Mouse (Mus musculus) megakaryocyte, adult 5-6 weeks (primary cell): Measurements from ENCODE around the gene Treh. TPM values are rescaled to one million over a fixed set of nuclear protein-coding genes. Genes with fewer than 3 reads are reported as not detected.

Source experiments
- ATAC-seq: 2 replicates; pipeline ENCODE4 v1.8.0; 2016; ENCODE audit warnings: mild to moderate bottlenecking, inconsistent platforms; ENCODE audit not compliant: poor library complexity, severe bottlenecking
- total RNA-seq, 2 experiments: library from RNA; stranded (forward) in 1 of 2; stranded (reverse) in 1 of 2; fragments of 153-499, 151-499 nt in 1 of 2; fragments of 221-1000, 200-1000 nt in 1 of 2; gene quantifications; 2 replicates each; pipeline versions ENCODE4 v1.2.3 to v1.2.4; 2015 to 2017

Treh gene
- total RNA-seq, 2 experiments from 2014 or later = not detected

DNA sequence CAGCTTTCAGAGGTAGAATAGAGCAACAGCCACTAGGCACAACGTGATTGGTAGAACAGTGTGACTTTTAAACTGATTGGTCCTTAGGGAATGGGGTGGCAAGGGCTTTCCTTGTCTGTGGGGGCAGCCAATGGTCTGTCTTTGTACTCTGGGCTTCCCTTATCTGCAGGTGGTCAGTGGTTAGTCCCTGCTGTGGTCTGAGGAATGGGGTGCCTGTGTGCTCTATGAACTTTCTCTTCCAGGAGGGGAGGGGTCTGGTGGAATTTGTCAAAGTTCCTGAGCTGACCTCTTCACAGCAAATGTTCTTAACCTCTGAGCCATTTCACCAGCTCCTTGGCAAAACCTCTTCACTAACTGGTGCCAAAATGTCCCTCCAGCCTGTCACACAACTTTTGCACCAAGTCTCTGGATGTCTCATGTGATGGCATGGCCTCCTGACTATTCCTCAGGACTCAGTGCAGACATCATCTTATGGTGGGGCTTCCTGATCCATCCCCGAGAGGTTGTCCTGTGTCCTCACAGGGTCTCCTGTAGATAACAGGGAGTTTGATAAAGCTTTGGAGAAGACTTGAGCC is 655 bp upstream of the Treh start:
- ATAC-seq = no peak

DNA sequence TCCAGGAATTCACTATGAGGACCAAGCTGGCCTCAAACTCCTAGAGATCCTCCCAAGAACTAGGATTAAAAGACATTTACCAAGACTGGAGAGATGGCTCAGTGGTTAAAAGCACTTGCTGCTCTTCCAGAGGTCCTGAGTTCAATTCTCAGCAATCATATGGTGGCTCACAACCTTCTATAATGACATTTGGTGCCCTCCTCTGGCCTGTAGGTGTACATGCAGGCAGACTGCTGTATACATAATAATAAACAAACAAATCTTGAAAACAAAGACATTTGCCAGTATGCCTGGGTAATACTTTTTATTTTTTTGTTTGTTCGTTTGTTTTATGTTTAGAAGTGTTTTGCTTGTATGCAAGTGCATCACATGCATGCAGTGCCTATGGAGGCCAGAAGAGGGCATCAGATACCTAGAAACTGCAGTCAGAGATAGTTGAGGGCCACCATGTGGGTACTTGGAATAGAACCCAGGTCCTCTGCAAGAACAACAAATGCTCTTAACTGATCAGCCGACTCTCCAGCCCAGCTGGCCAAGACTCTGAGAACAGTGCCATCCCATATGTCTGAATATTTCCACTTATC is 5.3 kb downstream of the Treh start:
- ATAC-seq = no peak

DNA sequence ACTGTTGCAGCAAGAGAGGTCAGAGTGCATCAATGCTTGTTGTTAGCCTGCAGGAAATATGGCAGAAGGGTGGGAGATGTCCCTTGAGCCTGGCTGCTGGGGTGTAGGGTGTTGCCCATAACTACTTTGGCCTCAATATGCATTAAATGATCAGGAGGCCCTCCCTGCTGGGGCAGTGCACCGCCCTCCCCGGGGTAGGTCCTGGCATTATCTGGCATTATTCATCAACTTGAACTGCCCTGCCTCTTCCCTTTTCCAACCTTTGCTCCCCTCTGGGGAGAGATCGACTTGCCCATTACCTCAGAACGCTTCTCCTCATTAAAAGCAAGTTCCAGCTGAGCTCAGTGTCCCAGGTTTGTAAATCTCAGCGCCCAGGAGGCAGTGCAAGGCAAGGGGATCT is 6.5 kb downstream of the Treh start:
- no peak for ATAC-seq

DNA sequence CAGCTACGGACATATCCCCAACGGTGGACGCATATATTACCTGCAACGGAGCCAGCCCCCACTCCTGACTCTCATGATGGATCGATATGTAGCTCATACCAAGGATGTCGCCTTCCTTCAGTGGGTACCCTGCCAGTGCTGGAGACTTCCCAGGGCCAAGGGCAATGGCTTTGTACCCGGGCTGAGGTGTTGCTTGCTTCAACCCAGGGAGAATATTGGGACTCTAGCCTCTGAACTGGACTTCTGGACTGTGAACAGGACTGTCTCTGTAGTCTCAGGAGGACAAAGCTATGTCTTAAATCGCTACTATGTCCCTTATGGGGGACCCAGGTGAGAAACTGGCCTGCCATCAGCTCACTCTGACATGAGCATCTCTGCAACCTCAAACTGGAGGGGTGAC is 10.0 kb downstream of the Treh start:
- ATAC-seq = no peak

DNA sequence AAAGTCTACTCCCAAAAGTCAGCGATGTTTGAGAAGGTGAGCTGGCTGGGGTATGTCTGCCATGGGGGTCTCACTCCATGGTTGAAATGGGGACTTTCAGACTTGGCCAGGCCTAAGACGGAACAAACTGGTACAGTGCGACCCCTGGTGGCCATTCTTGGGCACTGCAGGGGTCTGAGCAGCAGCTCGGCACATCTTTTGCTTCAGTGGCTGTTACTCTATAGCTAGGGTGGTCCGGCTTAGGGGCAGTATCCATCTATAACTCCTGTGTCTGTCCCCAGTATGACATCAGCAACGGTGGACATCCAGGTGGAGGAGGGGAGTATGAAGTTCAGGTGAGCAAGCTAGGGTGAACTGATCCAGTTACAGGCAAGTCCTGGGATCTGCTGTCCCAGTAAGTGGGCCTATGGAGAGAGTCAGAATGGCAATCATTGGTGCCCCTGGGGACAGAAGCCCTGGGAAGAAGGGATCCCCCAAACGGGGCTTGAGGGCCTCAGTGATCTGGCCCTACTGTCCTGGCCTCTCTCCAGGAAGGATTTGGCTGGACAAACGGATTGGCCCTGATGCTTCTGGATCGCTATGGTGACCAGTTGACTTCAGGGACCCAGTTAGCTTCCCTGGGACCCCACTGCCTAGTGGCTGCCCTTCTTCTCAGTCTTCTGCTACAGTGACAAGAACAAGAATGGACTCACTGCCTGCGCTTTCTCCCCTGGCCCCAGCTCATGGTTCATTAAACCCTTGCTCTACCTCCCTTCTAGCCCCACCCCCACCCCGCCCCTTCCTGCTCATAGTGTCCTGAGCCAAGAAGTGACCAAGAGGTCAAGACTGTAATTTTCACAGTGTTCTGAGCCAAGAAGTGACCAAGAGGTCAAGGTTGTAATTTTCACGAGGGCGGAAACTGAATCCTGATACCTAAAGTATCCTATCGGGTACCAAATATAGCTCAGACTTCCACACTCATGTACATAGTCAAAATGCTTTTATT is 12.6 kb downstream of the Treh start:
- ATAC-seq = peak; percentile 80

DNA sequence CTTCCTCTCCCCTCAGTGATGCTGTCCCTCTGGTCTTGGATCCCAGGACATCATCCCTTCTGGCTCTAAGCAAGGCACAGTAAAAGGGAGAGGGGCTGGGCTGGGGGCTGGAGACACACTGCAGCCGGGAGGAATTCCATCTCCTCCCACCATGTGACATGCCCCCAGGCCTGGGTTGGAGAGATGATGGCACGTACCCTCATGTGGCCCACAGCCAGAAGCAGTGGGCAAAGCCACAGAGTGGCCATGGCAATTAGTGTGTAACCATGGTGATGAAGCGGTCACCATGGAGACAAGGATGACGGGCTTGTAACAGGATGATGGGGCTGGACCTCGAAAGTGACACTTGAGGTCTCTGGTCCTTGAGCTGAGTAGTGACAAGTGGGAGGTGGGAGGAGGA is 13.6 kb downstream of the Treh start:
- ATAC-seq = no peak

DNA sequence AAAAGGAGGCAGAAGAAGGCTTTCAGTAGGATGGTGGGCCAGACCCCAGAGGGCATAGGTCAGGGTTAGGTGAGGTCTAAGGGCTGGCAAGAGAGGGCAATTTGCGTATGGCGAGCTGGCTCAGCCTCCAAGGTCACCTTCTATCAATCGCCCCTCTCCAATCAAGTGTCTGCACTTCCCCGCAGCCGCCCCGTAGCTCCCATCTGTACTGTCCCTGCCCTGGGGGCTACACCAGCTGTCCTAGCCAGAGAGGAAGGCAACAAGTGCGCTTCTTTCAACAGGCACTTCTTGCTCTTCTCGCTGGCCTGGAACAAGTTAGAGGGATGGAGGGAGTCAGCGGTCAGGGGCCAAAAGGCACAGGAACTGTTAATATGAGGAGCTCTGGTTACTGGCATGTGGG is 15.0 kb downstream of the Treh start:
- ATAC-seq = no peak

DNA sequence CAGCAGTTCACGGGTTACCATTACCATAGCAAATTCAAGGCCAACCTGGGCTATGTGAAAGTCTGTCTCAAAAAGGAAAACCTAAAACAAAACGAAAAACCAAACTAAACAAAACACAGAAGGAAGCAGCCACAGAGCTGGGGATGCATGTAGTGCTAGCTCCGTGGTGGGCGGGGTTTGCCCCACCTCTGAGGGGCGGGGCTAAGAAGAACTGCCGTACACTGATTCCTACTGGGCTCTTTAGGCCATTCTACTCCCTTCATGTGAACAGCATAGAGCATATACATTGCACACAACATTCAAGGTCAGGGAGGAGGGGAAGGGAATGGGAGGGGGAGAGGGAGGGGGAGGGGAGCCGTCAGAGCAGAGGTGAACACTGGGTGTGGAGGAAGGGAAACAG is 17.6 kb downstream of the Treh start:
- ATAC-seq = no peak

DNA sequence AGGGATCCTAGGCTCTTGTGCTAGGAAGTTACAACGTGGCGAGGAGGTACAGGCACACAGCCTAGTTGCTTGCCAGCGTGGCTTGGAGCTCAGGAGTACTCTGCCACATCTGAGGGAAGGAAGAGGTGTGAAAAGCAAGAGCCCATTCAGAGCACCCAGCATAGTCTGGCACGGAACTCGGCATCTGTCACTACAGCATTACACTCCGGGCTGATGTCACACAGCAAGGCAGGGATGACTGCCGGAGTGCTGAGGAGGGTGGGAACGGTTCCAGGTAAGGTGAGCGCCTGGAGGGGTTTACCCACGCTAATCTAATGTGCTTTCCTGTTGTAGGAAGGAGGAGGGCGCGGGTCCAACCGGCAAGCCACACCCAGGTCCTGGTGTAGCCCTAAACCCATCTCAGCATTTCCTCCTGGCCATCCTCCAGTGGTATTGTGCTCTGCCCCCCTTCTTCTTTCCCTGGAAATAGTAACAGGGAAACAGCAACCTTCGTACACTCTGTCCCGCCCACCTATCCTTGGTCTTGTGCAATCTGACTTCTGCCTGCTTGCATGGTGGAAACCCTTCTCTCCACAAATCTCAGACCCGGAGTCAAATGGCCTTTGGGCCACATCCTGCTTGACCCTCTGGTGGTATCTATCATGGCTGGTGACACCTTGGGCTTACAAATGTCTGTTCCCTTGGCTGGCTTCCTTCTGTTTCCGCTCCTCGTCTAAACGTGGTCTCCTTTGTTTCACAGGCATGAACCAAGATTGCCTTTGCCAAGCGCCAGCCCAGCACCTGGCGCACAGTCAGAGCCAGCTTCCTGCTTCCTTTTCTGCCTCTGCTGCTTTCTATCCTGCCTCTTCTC is 18.9 kb downstream of the Treh start:
- no peak for ATAC-seq

DNA sequence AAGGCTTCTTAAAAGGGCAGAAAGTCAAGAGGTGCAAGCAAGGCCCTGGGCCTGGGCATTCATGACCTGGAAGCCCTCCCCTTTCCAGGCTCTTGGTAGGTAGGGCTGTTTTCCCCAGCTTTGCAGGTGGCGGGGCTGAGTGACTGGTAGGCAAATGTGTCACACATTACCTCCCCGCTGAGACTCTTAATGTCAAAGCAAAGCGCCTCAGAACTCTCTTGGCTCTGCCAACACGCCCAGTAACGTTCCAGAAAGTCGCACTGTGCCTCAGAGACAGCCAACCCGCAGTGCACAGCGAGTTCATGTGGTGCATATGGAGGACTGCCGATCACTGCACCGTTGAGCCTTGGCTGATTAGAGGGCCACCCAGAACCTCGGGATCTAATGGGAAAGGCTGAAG is 20.0 kb downstream of the Treh start:
- ATAC-seq = no peak

DNA sequence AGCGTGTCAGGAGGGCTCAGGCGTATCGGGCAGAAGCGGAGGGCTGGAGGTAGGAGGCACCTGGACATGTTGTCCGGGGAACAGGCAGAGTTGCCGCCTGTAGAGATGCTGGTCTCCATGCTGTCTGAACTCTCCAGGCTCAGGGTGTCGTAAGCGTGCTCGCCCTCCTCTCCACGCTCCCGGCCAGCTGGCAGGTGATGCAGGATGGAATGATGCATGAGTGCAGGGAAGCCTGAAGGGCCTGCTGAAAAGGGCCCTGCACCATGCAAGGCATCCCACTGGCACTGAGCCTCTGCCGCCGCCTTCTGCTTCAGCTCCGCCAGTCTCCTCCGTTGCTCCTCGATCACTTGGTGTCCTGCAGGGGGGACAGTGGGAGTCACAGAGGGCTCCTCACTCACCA is 24.8 kb downstream of the Treh start:
- no peak for ATAC-seq

DNA sequence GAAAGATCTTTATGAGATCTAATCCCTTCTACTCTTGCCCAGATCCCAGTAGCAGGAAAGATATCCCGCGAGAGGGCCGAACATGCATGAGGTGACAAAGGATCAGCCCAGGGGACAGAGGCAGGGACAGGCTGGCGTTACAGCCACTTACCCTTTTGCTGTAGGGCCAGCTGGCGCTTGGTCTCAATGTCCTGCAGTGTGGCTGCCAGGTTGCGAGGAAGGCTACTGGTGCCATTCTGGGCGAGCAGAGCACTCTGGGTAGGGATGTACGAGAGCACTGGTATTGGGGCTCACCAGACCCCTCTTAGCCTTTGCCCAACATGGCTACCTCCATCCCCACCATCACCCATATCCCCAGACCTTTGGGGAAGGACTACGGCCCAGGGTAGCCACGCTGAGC is 26.2 kb downstream of the Treh start:
- no peak for ATAC-seq

DNA sequence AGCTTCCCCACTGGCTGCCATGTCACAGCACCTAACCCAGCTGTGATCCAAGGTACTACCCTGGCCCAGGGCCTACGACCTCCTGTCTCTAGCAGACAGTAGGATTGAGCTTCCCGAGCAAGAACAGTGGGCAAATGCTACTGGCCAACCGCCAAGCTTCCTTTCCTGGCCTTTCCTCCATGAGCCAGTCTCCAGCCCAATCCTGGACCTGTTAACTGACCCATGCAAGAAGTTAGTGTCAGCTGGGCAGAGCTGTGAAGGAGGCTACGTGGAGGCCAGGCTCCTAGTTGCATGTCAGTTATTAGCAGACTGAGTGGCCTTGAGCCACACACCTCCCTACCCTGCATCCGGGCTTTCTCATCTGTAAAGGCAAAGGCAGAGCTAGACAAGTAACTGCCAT is 26.7 kb downstream of the Treh start:
- no peak for ATAC-seq

DNA sequence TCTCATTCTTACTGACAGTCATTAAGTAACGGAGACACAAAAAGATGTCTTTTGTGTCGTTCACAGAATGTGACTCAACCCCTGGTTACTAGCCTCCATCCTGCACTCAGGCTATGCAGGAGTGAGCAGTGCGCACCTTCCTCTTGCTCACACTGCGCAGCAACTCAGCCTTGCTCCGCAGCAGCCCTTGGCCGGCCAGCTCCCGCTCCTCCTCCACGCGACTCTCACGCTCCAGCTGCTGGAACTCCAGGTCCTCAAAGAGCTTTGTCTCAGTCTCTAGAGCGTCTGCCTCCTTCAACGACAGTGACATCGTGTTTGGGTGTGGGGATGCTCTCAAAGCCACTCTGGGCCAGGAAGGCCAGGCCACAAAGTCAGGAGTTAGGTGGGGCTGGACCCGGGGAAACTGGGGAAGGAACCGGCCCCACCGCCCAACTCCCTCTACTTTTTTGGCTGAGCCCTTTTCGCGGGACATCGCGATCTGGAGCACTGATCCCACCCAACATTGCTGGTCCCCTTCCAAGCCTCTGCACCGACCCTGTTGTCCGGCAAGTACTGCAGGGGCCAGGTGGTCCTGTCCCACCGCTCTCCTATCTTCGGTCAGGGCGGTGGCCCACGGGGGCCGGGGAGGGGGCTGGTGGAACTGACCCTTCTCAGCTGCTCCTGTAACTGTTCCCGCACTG is 34.9 kb downstream of the Treh start:
- no peak for ATAC-seq

DNA sequence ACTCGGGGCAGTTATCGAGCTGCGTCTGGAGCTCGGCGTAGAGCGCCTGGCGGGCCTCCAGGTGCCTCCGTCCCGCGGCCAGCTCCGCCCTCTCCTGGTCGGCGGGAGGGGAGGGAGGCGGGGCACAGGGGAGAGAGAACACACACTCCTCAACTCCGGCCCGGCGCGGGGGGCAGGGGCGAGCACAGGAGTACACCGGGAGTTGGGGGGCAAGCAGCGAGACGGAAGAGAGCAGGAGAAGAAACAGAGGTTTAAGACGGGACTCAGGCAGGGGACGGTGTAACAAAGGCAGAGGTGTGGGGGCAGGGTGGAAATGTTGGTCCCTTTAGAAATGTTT is 35.4 kb downstream of the Treh start:
- ATAC-seq = peak; percentile 54

DNA sequence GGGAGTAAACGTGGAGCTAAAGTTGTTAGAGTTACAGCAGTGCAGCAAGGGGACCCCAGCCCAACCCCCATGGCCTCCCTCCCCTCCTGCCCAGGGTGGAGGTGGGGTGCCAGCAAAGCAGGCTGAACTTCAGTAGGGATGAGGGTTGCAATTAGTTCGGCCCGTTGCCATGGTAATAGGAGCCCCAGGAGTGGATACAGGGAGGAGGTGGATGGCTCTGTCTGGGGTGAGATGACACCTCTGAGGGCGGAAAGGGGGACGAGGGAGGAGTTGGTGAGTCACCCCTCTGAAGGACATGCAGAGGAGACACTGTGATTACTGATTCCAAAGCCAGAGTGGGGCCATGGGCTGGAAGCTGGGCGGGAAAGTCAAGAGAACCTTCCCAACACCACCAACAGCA is 35.9 kb downstream of the Treh start:
- no peak for ATAC-seq

DNA sequence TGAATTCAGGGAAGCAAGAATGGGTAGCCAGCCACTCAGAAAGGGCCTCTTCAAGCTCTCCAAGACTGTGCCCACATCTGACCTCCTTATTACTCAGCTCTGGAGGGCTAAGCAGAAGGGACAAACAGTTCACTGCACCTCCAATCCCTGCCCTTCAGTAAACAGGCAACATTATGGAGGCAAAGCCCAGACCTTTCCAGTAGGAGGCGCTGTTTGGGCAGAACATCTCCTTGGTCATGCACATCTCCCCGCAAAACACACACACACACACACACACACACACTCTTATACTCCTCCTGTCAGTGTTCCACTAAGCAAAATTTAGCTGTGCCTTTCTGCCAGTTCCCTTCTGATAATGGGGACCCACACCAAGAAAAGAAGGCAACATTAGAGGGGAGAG is 36.6 kb downstream of the Treh start:
- no peak for ATAC-seq

DNA sequence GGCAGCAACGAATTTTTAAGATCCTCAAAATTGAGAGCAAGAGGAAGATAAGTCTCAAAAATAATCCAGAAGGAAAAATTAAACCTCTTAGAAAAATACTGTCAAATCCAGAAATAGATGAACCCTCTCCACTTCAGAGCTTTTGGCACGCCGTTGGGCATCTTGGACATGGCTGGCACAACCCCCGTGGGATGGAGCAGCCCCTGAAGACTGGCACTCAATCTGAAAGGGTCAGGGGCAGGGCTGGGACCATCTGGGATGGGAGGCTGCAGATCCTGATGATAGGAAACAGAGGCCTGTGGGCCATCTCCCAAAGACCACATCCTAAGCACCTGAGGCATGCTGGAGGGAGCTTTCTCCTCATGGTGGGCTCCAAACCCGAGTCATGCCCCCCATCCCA is 37.2 kb downstream of the Treh start:
- no peak for ATAC-seq

DNA sequence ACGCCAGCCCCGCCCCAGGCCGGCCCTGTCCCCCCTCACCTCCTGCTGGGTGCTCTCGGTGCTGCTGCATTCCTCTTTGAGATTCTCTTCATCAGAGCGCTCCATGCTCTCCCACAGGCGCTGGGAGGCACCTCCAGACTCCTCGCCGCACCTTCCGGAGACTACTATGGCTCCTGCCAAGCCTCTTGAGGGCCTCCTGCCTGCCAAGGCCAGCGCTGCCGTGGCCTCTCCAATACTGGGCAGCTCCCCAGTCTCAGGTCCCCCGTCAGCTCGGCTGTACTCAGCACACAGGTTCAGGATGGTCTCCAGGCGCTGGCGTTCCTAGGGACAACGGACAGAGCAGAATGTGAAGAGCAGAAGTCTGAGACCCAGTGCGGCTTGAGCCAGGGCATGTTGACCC is 38.6 kb downstream of the Treh start:
- no peak for ATAC-seq

DNA sequence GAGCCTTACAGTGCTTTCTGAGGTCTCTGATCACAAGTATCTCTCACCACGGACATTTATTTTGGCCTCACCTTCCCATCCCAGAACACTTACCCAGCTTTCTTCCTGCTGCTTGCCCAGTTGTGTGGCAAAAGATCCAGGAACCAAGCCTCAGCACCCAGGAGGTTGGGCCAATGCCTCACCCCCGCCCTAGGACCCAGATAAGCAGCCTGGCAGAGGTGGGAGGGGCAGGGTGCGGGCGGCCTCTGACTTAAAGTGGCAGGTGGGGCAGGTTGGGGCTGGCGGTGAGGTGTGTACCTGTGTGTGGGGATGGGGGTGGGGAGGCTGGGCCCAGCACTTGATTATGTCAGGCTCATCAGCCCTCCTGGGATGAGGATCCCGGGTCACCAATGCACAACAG is 40.0 kb downstream of the Treh start:
- no peak for ATAC-seq

DNA sequence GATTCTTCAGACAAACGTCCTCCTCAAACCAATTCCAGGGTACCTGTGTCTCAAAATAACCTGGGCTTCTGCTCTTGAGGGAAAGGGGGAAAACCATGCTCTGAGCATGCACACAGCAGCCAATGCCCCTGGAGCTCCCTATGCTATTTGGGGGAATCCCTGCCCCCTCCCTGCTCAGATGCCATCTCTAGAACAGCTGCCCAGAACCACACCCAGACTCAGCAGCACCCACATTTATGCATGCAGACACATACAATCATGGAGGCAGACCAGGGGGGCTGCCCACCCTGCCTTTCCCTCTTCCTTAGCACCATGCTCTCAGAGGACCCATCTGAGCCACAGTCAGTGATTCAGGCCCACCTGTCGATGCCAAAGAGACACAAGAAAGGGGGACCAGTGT is 40.5 kb downstream of the Treh start:
- ATAC-seq = no peak
